Comparison of ENCODE assay signal across 29 mouse cellular contexts in the genomic region with DNA sequence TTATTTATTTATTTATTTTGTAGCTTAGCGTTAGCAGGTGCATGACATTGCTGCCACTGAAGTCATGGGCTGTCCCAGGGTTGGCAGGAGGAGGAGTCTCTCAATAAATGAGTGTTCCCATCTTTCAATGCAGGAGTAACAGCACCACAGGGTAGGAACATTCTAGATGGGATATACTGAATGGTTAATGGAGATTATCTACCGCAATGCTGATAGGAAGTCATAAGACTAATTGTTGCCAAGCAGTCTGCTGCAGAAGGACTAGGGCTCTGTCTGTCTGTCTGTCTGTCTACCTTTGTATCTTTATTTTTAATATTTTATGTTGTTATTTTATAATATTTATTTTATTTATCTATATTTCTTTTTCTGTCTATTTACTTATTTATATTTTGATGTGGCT.
"Had no signal": no experiment of that assay in that cellular context is flagged by ENCODE, and none has a peak within 500 bp of the region (broad histone marks: within the 10 kb centered on the region; RNA-seq: fewer than 3 reads in every experiment).

No protein-coding gene starts in this region.

- ATAC-seq: liver, embryonic 12.5 days; lung, postnatal 0 days; midbrain, embryonic 13.5 days; midbrain, embryonic 15.5 days; midbrain, embryonic 16.5 days had no signal

- H3K27me3 ChIP-seq: limb, embryonic 12.5 days; limb, embryonic 13.5 days; limb, embryonic 15.5 days; liver, embryonic 12.5 days; lung, embryonic 15.5 days; megakaryocyte, embryonic 14.5 days; midbrain, embryonic 12.5 days; midbrain, embryonic 13.5 days; midbrain, embryonic 15.5 days; neural tube, embryonic 12.5 days had no signal

- H3K27ac ChIP-seq: left cerebral cortex, adult 2 months; limb, embryonic 10.5 days; limb, embryonic 12.5 days; limb, embryonic 13.5 days; limb, embryonic 15.5 days; lung, embryonic 15.5 days; macrophage; midbrain, embryonic 10.5 days; midbrain, embryonic 12.5 days; midbrain, embryonic 13.5 days; midbrain, embryonic 15.5 days; neural tube, embryonic 12.5 days had no signal

- H3K9ac ChIP-seq: limb, embryonic 12.5 days; limb, embryonic 13.5 days; limb, embryonic 15.5 days; liver, embryonic 12.5 days; liver, embryonic 14.5 days; lung, embryonic 14.5 days; lung, embryonic 15.5 days; midbrain, embryonic 12.5 days; midbrain, embryonic 13.5 days; midbrain, embryonic 15.5 days; neural tube, embryonic 12.5 days had no signal

- H3K4me1 ChIP-seq: limb, embryonic 10.5 days; limb, embryonic 12.5 days; limb, embryonic 13.5 days; limb, embryonic 15.5 days; lung, embryonic 15.5 days; midbrain, embryonic 12.5 days; midbrain, embryonic 13.5 days; midbrain, embryonic 15.5 days; neural tube, embryonic 12.5 days had no signal

- H3K36me3 ChIP-seq: limb, embryonic 10.5 days; limb, embryonic 12.5 days; limb, embryonic 13.5 days; limb, embryonic 15.5 days; liver, embryonic 12.5 days; lung, embryonic 15.5 days; midbrain, embryonic 10.5 days; midbrain, embryonic 12.5 days; midbrain, embryonic 13.5 days; midbrain, embryonic 15.5 days; neural tube, embryonic 12.5 days had no signal

- DNase-seq: left cerebral cortex, postnatal 4 days; liver; lung, adult 18-20 months; lung, adult 2 months; lung, embryonic 14.5 days; lung, postnatal 10 days; lung, postnatal 14 days; lung, postnatal 36 days; lung, postnatal 4 days; midbrain, embryonic 14.5 days had no signal

- H3K9me3 ChIP-seq: limb, embryonic 10.5 days; limb, embryonic 12.5 days; limb, embryonic 13.5 days; limb, embryonic 15.5 days; liver, embryonic 12.5 days; lung, embryonic 15.5 days; megakaryocyte, embryonic 14.5 days; midbrain, embryonic 10.5 days; midbrain, embryonic 12.5 days; midbrain, embryonic 13.5 days; midbrain, embryonic 15.5 days; neural tube, embryonic 12.5 days had no signal

- H3K4me2 ChIP-seq: limb, embryonic 12.5 days; limb, embryonic 13.5 days; limb, embryonic 15.5 days; liver, embryonic 12.5 days; lung, embryonic 14.5 days; lung, embryonic 15.5 days; midbrain, embryonic 11.5 days; midbrain, embryonic 12.5 days; midbrain, embryonic 13.5 days; midbrain, embryonic 15.5 days; neural tube, embryonic 12.5 days had no signal

- H3K4me3 ChIP-seq: left cerebral cortex, adult 2 months; limb, embryonic 10.5 days; limb, embryonic 12.5 days; limb, embryonic 13.5 days; limb, embryonic 15.5 days; liver, embryonic 12.5 days; lung, embryonic 15.5 days; megakaryocyte, embryonic 14.5 days; midbrain, embryonic 10.5 days; midbrain, embryonic 12.5 days; midbrain, embryonic 13.5 days; midbrain, embryonic 15.5 days; myocyte; neural tube, embryonic 12.5 days had no signal
